Mouse (Mus musculus): ENCODE measurements around the gene Uqcrq. TPM values are rescaled to one million over a fixed set of nuclear protein-coding genes. Genes with fewer than 3 reads are reported as not detected.

Uqcrq gene
- polyA plus RNA-seq (2015; fragmentation: Nextera tagmentation; extraction: Ambion mirVana) = 588 and 617 TPM in 2 replicates

GRCm38 (mm10) chr11:53430670-53431346, at the start of gene Uqcrq, which contains the start of gene Gdf9:
Gene Uqcrq, minus strand, starts transcription at chr11:53430831.
Gene Gdf9, plus strand, starts transcription at chr11:53431023.
- peaks cover 12% of the 10 kb centered on the region for H3K4me1 ChIP-seq (ENCODE audit: control insufficient read depth, insufficient read depth, low read length)
- peak within 1 kb of the TSS; percentile 48 for H3K27ac ChIP-seq (ENCODE audit: low read length)
- peak within 1 kb of the TSS; percentile 91 for H3K9ac ChIP-seq (ENCODE audit: low read length)
- H3K27me3 ChIP-seq (ENCODE audit: control insufficient read depth, insufficient read depth, low read length) = no peaks in the 10 kb centered on the region
- peak within 1 kb of the TSS; percentile 66 for H3K4me2 ChIP-seq (ENCODE audit: low read depth, low read length)
- H3K4me3 ChIP-seq (replicated peaks; ENCODE audit: low read length) = peak within 1 kb of the TSS; percentile 79
- under 1% methylated on average over 44 of the region's 44 CpGs for WGBS
- H3K9me3 ChIP-seq (replicated peaks; ENCODE audit: control insufficient read depth, low read length) = no peaks in the 10 kb centered on the region
- peak; percentile 97 for ATAC-seq (ENCODE audit: insufficient read depth, low FRiP score)
- 0 out of 2 replicates have a peak, but pooled peaks cover 9% of the 10 kb centered on the region for H3K36me3 ChIP-seq (ENCODE audit: control insufficient read depth, insufficient read depth, low read length)

- H3K4me3 ChIP-seq (replicated peaks; ENCODE audit: low read length) = peak within 1 kb of the TSS; percentile 52
- H3K27ac ChIP-seq (ENCODE audit: low read length) = no peak within 1 kb of the TSS
- H3K4me1 ChIP-seq (ENCODE audit: control insufficient read depth, insufficient read depth, low read length) = peaks cover 15% of the 10 kb centered on the region
- peak within 1 kb of the TSS; percentile 75 for H3K4me2 ChIP-seq (ENCODE audit: low read depth, low read length)
- H3K9me3 ChIP-seq (replicated peaks; ENCODE audit: control insufficient read depth, low read length) = no peaks in the 10 kb centered on the region
- 4% methylated on average over 40 of the region's 40 CpGs for WGBS
- H3K9ac ChIP-seq (ENCODE audit: low read length) = peak within 1 kb of the TSS; percentile 60
- H3K36me3 ChIP-seq (ENCODE audit: control insufficient read depth, insufficient read depth, low read length) = no peaks in the 10 kb centered on the region
- peak; percentile 66 for ATAC-seq (ENCODE audit: insufficient read depth, low FRiP score)
- H3K27me3 ChIP-seq (ENCODE audit: control insufficient read depth, insufficient read depth, low read length) = peaks cover 45% of the 10 kb centered on the region
Measured at GRCm38 (mm10) chr11:53479783-53480301, 49.2 kb upstream of the Uqcrq start, which contains the start of the genes Gm9945 and Sowaha. Gene Gm9945, plus strand, starts transcription at chr11:53480166. Gene Sowaha, minus strand, starts transcription at chr11:53480274.

DNA sequence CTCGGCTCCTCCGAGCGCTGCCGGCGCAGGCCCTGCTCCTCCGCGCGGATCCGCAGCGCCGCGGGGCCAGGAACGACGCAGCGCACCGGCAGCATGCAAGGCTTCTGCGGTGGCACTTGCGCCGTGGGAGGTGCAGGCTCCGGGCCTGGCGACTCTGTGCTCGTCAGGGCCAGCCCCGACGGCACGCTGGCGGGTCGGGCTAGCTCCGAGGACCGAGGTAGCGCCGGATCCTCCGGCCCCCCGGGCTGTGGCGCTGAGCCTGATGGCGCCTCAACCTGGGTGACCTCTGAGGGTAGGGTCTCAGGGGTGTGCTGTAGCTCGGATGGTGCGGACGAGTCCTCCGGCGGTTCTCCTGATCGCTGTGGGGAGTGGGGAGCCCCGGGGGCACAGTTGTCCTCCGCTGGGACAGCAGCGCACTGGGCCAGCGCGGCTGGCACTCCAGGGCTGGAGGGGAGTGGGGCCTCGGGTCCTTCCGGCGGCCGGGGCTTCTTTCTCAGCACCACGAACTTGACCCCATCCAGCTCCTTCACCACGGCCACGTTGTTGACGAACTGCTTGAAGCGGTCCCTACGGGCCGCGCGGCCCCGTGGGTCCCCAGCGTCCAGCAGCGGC, 48.6 kb upstream of the Uqcrq start:
- peaks cover 15% of the 10 kb centered on the region for H3K4me1 ChIP-seq (ENCODE audit: control insufficient read depth, insufficient read depth, low read length)

DNA sequence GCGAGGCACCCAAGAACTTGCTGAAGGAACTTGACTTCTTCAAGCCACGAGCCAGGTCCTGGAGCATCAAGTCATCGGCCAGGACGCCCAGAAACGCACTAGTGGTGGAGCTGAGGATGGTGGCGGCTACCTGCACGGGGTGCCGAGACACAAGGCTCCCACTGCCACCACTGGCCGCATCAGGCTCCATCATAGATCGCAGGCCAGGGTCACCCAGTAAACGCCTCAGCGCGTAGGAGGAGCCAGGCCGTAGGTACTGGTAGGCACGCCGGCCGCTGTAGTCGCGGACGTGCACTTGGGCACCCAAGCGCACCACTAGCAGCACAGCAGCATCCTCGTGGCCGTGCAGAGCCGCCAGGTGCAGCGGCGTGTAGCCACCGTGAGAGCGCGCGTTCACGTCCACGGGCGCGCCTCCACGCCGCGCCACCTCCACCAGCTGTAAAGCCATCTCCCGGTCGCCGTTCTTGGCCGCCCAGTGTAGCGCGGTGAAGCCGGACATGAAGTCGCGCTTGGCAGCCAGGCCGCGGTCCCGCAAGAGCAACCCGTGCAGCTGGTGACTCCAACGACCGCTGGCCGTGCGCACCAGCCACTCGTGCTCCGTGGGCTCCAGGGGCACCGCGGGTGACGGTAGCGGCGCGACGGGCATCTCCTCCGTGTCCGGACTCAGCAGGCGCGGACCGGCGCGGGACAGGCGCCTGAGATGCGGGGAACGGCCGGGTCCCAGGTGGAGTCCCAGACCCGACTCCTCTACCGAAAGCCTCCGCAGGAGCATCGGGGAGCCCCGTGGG, 47.9 kb upstream of the Uqcrq start:
- Histone ChIP-seq H3K9me3 (replicated peaks; ENCODE audit: control insufficient read depth, low read length) (no peaks in the 10 kb centered on the region), H3K27me3 (ENCODE audit: control insufficient read depth, insufficient read depth, low read length) (peaks cover 55% of the 10 kb centered on the region), H3K4me2 (ENCODE audit: low read depth, low read length) (peak overlapping the region; percentile 75), H3K9ac (ENCODE audit: low read length) (peak overlapping the region; percentile 60), H3K4me3 (replicated peaks; ENCODE audit: low read length) (peak overlapping the region; percentile 52), H3K36me3 (ENCODE audit: control insufficient read depth, insufficient read depth, low read length) (no peaks in the 10 kb centered on the region), H3K27ac (ENCODE audit: low read length) (no peak overlapping the region), H3K4me1 (ENCODE audit: control insufficient read depth, insufficient read depth, low read length) (peaks cover 15% of the 10 kb centered on the region)
- WGBS = 5% methylated on average over 79 of the region's 79 CpGs
- ATAC-seq (ENCODE audit: insufficient read depth, low FRiP score) = peak; percentile 48; the same call in 1 of the 2 replicates

More for the DNA sequence above, 48.6 kb upstream of the Uqcrq start:
- no peak overlapping the region for H3K27ac ChIP-seq (ENCODE audit: low read length)
- H3K36me3 ChIP-seq (ENCODE audit: control insufficient read depth, insufficient read depth, low read length) = no peaks in the 10 kb centered on the region
- peak; percentile 12; the same call in 1 of the 2 replicates for ATAC-seq (ENCODE audit: insufficient read depth, low FRiP score)
- H3K9me3 ChIP-seq (replicated peaks; ENCODE audit: control insufficient read depth, low read length) = no peaks in the 10 kb centered on the region
- H3K27me3 ChIP-seq (ENCODE audit: control insufficient read depth, insufficient read depth, low read length) = peaks cover 51% of the 10 kb centered on the region
- H3K9ac ChIP-seq (ENCODE audit: low read length) = peak overlapping the region; percentile 60
- WGBS = 1% methylated on average over 62 of the region's 62 CpGs
- peak overlapping the region; percentile 52 for H3K4me3 ChIP-seq (replicated peaks; ENCODE audit: low read length)
- H3K4me2 ChIP-seq (ENCODE audit: low read depth, low read length) = peak overlapping the region; percentile 75

DNA sequence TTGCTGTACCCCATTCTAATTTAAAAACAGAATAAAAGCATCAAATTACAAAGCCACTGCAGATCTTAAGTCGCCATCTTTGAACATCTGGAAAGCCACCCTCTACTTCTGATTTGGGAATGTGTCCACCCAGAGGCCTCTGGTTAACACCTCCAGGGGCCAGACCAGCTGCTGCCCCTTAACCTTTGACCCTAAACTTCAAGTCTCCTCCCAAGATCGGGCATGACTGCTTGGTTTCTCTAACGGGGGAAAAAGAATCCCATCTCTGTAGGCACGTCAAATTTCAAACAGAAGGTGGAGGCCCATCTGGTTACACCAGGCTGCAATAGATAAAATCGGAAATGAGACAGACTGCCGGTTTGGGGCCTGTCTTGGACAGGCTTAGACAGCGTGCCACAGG, 47.2 kb upstream of the Uqcrq start:
- ATAC-seq (ENCODE audit: insufficient read depth, low FRiP score) = no peak

DNA sequence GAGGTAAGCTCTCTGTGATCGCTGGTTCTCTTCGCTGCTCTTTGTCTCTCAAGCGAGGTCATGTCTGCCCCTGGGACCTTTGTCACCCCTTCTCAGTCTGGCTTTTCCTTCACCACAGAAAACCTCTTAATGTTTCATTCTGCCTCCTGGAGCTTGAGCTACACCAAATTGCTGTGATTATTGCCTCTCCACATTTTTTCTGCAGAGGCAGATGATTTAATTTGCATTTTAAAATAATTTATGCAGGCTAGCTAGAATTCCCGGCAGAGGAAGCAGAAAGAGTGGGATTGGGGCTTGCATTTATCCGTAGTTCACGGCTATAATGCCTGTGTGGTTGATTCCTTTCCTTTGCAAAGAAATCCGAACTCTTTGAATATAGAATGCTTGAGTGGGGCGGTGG, 45.0 kb upstream of the Uqcrq start:
- Histone ChIP-seq H3K9me3 (replicated peaks; ENCODE audit: control insufficient read depth, low read length) (no peaks in the 10 kb centered on the region), H3K27me3 (ENCODE audit: control insufficient read depth, insufficient read depth, low read length) (peaks cover 59% of the 10 kb centered on the region), H3K9ac (ENCODE audit: low read length) (no peak overlapping the region), H3K4me1 (ENCODE audit: control insufficient read depth, insufficient read depth, low read length) (peaks cover 16% of the 10 kb centered on the region), H3K36me3 (ENCODE audit: control insufficient read depth, insufficient read depth, low read length) (no peaks in the 10 kb centered on the region), H3K4me3 (replicated peaks; ENCODE audit: low read length) (no peak overlapping the region), H3K4me2 (ENCODE audit: low read depth, low read length) (no peak overlapping the region), H3K27ac (ENCODE audit: low read length) (no peak overlapping the region)
- WGBS = 30% methylated on average over 8 of the region's 8 CpGs
- ATAC-seq (ENCODE audit: insufficient read depth, low FRiP score) = no peak

More for the DNA sequence above, 47.2 kb upstream of the Uqcrq start:
- peaks cover 15% of the 10 kb centered on the region for H3K4me1 ChIP-seq (ENCODE audit: control insufficient read depth, insufficient read depth, low read length)
- H3K36me3 ChIP-seq (ENCODE audit: control insufficient read depth, insufficient read depth, low read length) = no peaks in the 10 kb centered on the region
- no peak overlapping the region for H3K4me3 ChIP-seq (replicated peaks; ENCODE audit: low read length)
- H3K9me3 ChIP-seq (replicated peaks; ENCODE audit: control insufficient read depth, low read length) = no peaks in the 10 kb centered on the region
- H3K27ac ChIP-seq (ENCODE audit: low read length) = no peak overlapping the region
- 47% methylated on average over 7 of the region's 7 CpGs for WGBS
- H3K9ac ChIP-seq (ENCODE audit: low read length) = no peak overlapping the region
- H3K4me2 ChIP-seq (ENCODE audit: low read depth, low read length) = no peak overlapping the region
- peaks cover 55% of the 10 kb centered on the region for H3K27me3 ChIP-seq (ENCODE audit: control insufficient read depth, insufficient read depth, low read length)

DNA sequence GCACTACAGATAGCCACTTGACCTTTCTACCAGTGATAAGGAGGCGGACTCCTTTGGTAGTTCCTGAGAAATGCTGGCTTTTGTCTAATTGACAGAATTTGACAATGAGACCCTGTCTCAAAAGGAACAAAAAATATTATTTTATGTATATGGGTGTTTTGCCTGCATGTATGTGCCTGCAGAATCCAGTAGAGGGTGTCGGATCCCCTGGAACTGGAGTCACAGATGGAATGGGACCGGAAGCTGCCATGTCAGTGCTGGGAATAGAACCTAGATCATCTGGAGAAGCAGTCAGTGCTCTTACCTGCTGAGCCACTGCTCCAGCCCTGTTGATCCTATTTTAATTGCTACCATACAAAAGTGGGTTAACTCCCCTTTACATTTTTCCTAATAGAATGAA, 42.1 kb upstream of the Uqcrq start:
- Histone ChIP-seq H3K36me3 (ENCODE audit: control insufficient read depth, insufficient read depth, low read length) (no peaks in the 10 kb centered on the region), H3K4me3 (replicated peaks; ENCODE audit: low read length) (no peak overlapping the region), H3K9ac (ENCODE audit: low read length) (no peak overlapping the region), H3K27me3 (ENCODE audit: control insufficient read depth, insufficient read depth, low read length) (peaks cover 37% of the 10 kb centered on the region), H3K27ac (ENCODE audit: low read length) (no peak overlapping the region), H3K4me2 (ENCODE audit: low read depth, low read length) (no peak overlapping the region), H3K9me3 (replicated peaks; ENCODE audit: control insufficient read depth, low read length) (no peaks in the 10 kb centered on the region), H3K4me1 (ENCODE audit: control insufficient read depth, insufficient read depth, low read length) (peaks cover 10% of the 10 kb centered on the region)
- WGBS = 71% methylated on average over 3 of the region's 3 CpGs
- no peak for ATAC-seq (ENCODE audit: insufficient read depth, low FRiP score)

GRCm38 (mm10) chr11:53469968-53470695, 39.5 kb upstream of the Uqcrq start, which contains the start of gene Gm9837:
Gene Gm9837, minus strand, starts transcription at chr11:53470479.
- 5% methylated on average over 29 of the region's 29 CpGs for WGBS
- peak within 1 kb of the TSS; percentile 49 for H3K4me2 ChIP-seq (ENCODE audit: low read depth, low read length)
- H3K27ac ChIP-seq (ENCODE audit: low read length) = no peak within 1 kb of the TSS
- peak within 1 kb of the TSS; percentile 4; the same call in 1 of the 2 replicates for H3K9ac ChIP-seq (ENCODE audit: low read length)
- peaks cover 41% of the 10 kb centered on the region for H3K27me3 ChIP-seq (ENCODE audit: control insufficient read depth, insufficient read depth, low read length)
- peak within 1 kb of the TSS; percentile 27 for H3K4me3 ChIP-seq (replicated peaks; ENCODE audit: low read length)
- ATAC-seq (ENCODE audit: insufficient read depth, low FRiP score) = peak; percentile 78; the same call in 1 of the 2 replicates
- H3K4me1 ChIP-seq (ENCODE audit: control insufficient read depth, insufficient read depth, low read length) = peaks cover 17% of the 10 kb centered on the region
- no peaks in the 10 kb centered on the region for H3K9me3 ChIP-seq (replicated peaks; ENCODE audit: control insufficient read depth, low read length)
- H3K36me3 ChIP-seq (ENCODE audit: control insufficient read depth, insufficient read depth, low read length) = no peaks in the 10 kb centered on the region
